Mouse (Mus musculus) midbrain, embryonic 15.5 days (tissue): ENCODE data around the gene Tenm2. TPM values are rescaled to one million over a fixed set of nuclear protein-coding genes. Genes with fewer than 3 reads are reported as not detected.

Experiments
- ATAC-seq: fragments of 200-750 bp; cut with Nextera tagmentation; replicated peaks from 2 replicates; pipeline ENCODE4 v1.8.0; 2017; ENCODE audit warnings: moderate TSS enrichment
- H3K27ac ChIP-seq: fragments of 300-500 bp; sonication (generic); 2 replicates; pipeline ENCODE4 v1.5.1; 2015; ENCODE audit warnings: mild to moderate bottlenecking, inconsistent platforms
- H3K27me3 ChIP-seq: fragments of 300-500 bp; sonication (generic); replicated peaks from 2 replicates; pipeline ENCODE4 v1.6.1; 2015; ENCODE audit warnings: inconsistent platforms
- H3K36me3 ChIP-seq: fragments of 300-500 bp; sonication (generic); replicated peaks from 2 replicates; pipeline ENCODE4 v1.6.1; 2015; ENCODE audit warnings: inconsistent platforms
- H3K4me1 ChIP-seq: fragments of 300-500 bp; sonication (generic); 2 replicates; pipeline ENCODE4 v1.6.1; 2015; ENCODE audit warnings: inconsistent platforms
- H3K4me2 ChIP-seq: fragments of 300-500 bp; sonication (generic); 2 replicates; pipeline ENCODE4 v1.6.1; 2015; ENCODE audit warnings: inconsistent platforms, mild to moderate bottlenecking, moderate library complexity
- H3K4me3 ChIP-seq: fragments of 300-500 bp; sonication (generic); 2 replicates; pipeline ENCODE4 v1.5.1; 2015; ENCODE audit warnings: mild to moderate bottlenecking, inconsistent platforms
- H3K9ac ChIP-seq: fragments of 300-500 bp; sonication (generic); 2 replicates; pipeline ENCODE4 v1.6.1; 2015; ENCODE audit warnings: mild to moderate bottlenecking, inconsistent platforms
- H3K9me3 ChIP-seq: fragments of 300-500 bp; sonication (generic); 2 replicates; pipeline ENCODE4 v1.6.1; 2016; ENCODE audit warnings: inconsistent platforms
- WGBS: fragments of 180-500 bp; shearing (Covaris S2); methylation state at CpG from one replicate; pipeline ENCODE4 v1.1.7; 2015; ENCODE audit warnings: mixed read lengths; 5-methylcytosine and 5-hydroxymethylcytosine counted together
- polyA plus RNA-seq: library from polyadenylated mRNA; unstranded; fragments of >200 nt; fragmentation: Nextera tagmentation; extraction: Ambion mirVana; gene quantifications from 2 replicates; pipeline ENCODE4 v1.2.1, GENCODE M21; 2015

The Tenm2 gene
- polyA plus RNA-seq, result 67.7 and 92.1 TPM in 2 replicates

- peaks cover 29% of the 10 kb centered on the region for H3K4me1 ChIP-seq
- no peaks in the 10 kb centered on the region for H3K27me3 ChIP-seq
- peak within 1 kb of the TSS; percentile 58 for H3K4me3 ChIP-seq
- WGBS, result under 1% methylated on average over 59 of the region's 59 CpGs
- peak; percentile 96 for ATAC-seq
- H3K9ac ChIP-seq, result peak within 1 kb of the TSS; percentile 81
- H3K9me3 ChIP-seq, result no peaks in the 10 kb centered on the region
- peak within 1 kb of the TSS; percentile 63 for H3K4me2 ChIP-seq
- H3K36me3 ChIP-seq, result no peaks in the 10 kb centered on the region
- H3K27ac ChIP-seq, result peak within 1 kb of the TSS; percentile 99
Measured at GRCm38 (mm10) chr11:37235914-37236600, at the start of gene Tenm2. Gene Tenm2 (minus strand): TSS chr11:37235964.

- Histone ChIP-seq H3K9ac (no peak overlapping the region), H3K4me2 (no peak overlapping the region), H3K27ac (no peak overlapping the region), H3K9me3 (no peaks in the 10 kb centered on the region), H3K4me1 (no peaks in the 10 kb centered on the region), H3K27me3 (no peaks in the 10 kb centered on the region), H3K4me3 (no peak overlapping the region), H3K36me3 (no peaks in the 10 kb centered on the region)
- 72% methylated on average over 2 of the region's 2 CpGs for WGBS
- ATAC-seq, result no peak
Measured at GRCm38 (mm10) chr11:37285186-37285585, 49.4 kb upstream of the Tenm2 start.

- no peak for ATAC-seq
- Histone ChIP-seq H3K4me2 (no peak overlapping the region), H3K27me3 (no peaks in the 10 kb centered on the region), H3K36me3 (no peaks in the 10 kb centered on the region), H3K9me3 (no peaks in the 10 kb centered on the region), H3K27ac (no peak overlapping the region), H3K9ac (no peak overlapping the region), H3K4me3 (no peak overlapping the region), H3K4me1 (no peaks in the 10 kb centered on the region)
- WGBS, result 69% methylated on average over 2 of the region's 2 CpGs
Measured at GRCm38 (mm10) chr11:37248796-37249195, 13.0 kb upstream of the Tenm2 start.

- H3K4me3 ChIP-seq, result peak overlapping the region; percentile 58
- no peaks in the 10 kb centered on the region for H3K9me3 ChIP-seq
- peak overlapping the region; percentile 63 for H3K4me2 ChIP-seq
- peak overlapping the region; percentile 81 for H3K9ac ChIP-seq
- WGBS, result 19% methylated on average over 7 of the region's 7 CpGs
- peak; percentile 49 for ATAC-seq
- H3K27ac ChIP-seq, result peak overlapping the region; percentile 99
- H3K4me1 ChIP-seq, result peaks cover 26% of the 10 kb centered on the region
- no peaks in the 10 kb centered on the region for H3K36me3 ChIP-seq
- no peaks in the 10 kb centered on the region for H3K27me3 ChIP-seq
Measured at GRCm38 (mm10) chr11:37237096-37237725, 1.4 kb upstream of the Tenm2 start.

GRCm38 (mm10) chr11:37236601-37237083, 878 bp upstream of the Tenm2 start:
- under 1% methylated on average over 29 of the region's 31 CpGs for WGBS
- H3K4me1 ChIP-seq, result peaks cover 26% of the 10 kb centered on the region
- no peaks in the 10 kb centered on the region for H3K9me3 ChIP-seq

GRCm38 (mm10) chr11:37235021-37235795, 556 bp downstream of the Tenm2 start:
- WGBS, result 4% methylated on average over 18 of the region's 18 CpGs
- H3K9ac ChIP-seq, result peak overlapping the region; percentile 81

More at GRCm38 (mm10) chr11:37236601-37237083, 878 bp upstream of the Tenm2 start:
- Histone ChIP-seq H3K9ac (peak overlapping the region; percentile 81), H3K4me3 (peak overlapping the region; percentile 58), H3K27ac (peak overlapping the region; percentile 99), H3K36me3 (no peaks in the 10 kb centered on the region), H3K27me3 (no peaks in the 10 kb centered on the region), H3K4me2 (peak overlapping the region; percentile 63)
- peak; percentile 88 for ATAC-seq

GRCm38 (mm10) chr11:37227404-37227803, 8.4 kb downstream of the Tenm2 start:
- H3K4me1 ChIP-seq, result peaks cover 7% of the 10 kb centered on the region; the same call in 1 of the 2 replicates
- no peak overlapping the region for H3K27ac ChIP-seq
- ATAC-seq, result no peak
- H3K27me3 ChIP-seq, result no peaks in the 10 kb centered on the region
- no peaks in the 10 kb centered on the region for H3K36me3 ChIP-seq
- no peak overlapping the region for H3K9ac ChIP-seq
- 50% methylated on average over 1 of the region's 1 CpGs for WGBS
- H3K4me2 ChIP-seq, result no peak overlapping the region
- H3K9me3 ChIP-seq, result no peaks in the 10 kb centered on the region
- H3K4me3 ChIP-seq, result no peak overlapping the region

More at GRCm38 (mm10) chr11:37235021-37235795, 556 bp downstream of the Tenm2 start:
- H3K4me1 ChIP-seq, result peaks cover 29% of the 10 kb centered on the region
- peak overlapping the region; percentile 58 for H3K4me3 ChIP-seq
- H3K27me3 ChIP-seq, result no peaks in the 10 kb centered on the region
- H3K4me2 ChIP-seq, result peak overlapping the region; percentile 63
- H3K9me3 ChIP-seq, result no peaks in the 10 kb centered on the region
- H3K36me3 ChIP-seq, result no peaks in the 10 kb centered on the region
- peak overlapping the region; percentile 99 for H3K27ac ChIP-seq
- no peak for ATAC-seq

- Histone ChIP-seq H3K27me3 (no peaks in the 10 kb centered on the region), H3K36me3 (no peaks in the 10 kb centered on the region), H3K4me2 (no peak overlapping the region), H3K4me3 (no peak overlapping the region), H3K27ac (no peak overlapping the region), H3K4me1 (peaks cover 7% of the 10 kb centered on the region; the same call in 1 of the 2 replicates), H3K9ac (no peak overlapping the region), H3K9me3 (no peaks in the 10 kb centered on the region)
- 89% methylated on average over 10 of the region's 10 CpGs for WGBS
- ATAC-seq, result no peak
Measured at GRCm38 (mm10) chr11:37226943-37227342, 8.8 kb downstream of the Tenm2 start.

GRCm38 (mm10) chr11:37222737-37223136, 13.0 kb downstream of the Tenm2 start:
- H3K4me1 ChIP-seq, result no peaks in the 10 kb centered on the region

GRCm38 (mm10) chr11:37222056-37222455, 13.7 kb downstream of the Tenm2 start:
- H3K4me1 ChIP-seq, result no peaks in the 10 kb centered on the region
- ATAC-seq, result no peak
- no peak overlapping the region for H3K9ac ChIP-seq
- 87% methylated on average over 2 of the region's 2 CpGs for WGBS
- no peak overlapping the region for H3K4me2 ChIP-seq
- no peak overlapping the region for H3K4me3 ChIP-seq
- H3K9me3 ChIP-seq, result no peaks in the 10 kb centered on the region
- H3K27ac ChIP-seq, result no peak overlapping the region
- no peaks in the 10 kb centered on the region for H3K27me3 ChIP-seq
- H3K36me3 ChIP-seq, result no peaks in the 10 kb centered on the region

More at GRCm38 (mm10) chr11:37222737-37223136, 13.0 kb downstream of the Tenm2 start:
- Histone ChIP-seq H3K27ac (no peak overlapping the region), H3K4me2 (no peak overlapping the region), H3K4me3 (no peak overlapping the region), H3K9ac (no peak overlapping the region), H3K36me3 (no peaks in the 10 kb centered on the region), H3K27me3 (no peaks in the 10 kb centered on the region), H3K9me3 (no peaks in the 10 kb centered on the region)
- 92% methylated on average over 2 of the region's 2 CpGs for WGBS
- no peak for ATAC-seq

GRCm38 (mm10) chr11:37220921-37221320, 14.8 kb downstream of the Tenm2 start:
- Histone ChIP-seq H3K27ac (no peak overlapping the region), H3K9me3 (no peaks in the 10 kb centered on the region), H3K27me3 (no peaks in the 10 kb centered on the region), H3K4me3 (no peak overlapping the region), H3K4me2 (no peak overlapping the region), H3K9ac (no peak overlapping the region), H3K36me3 (no peaks in the 10 kb centered on the region), H3K4me1 (no peaks in the 10 kb centered on the region)
- no peak for ATAC-seq
- 87% methylated on average over 6 of the region's 6 CpGs for WGBS

GRCm38 (mm10) chr11:37186132-37186531, 49.6 kb downstream of the Tenm2 start:
- Histone ChIP-seq H3K36me3 (no peaks in the 10 kb centered on the region), H3K27me3 (no peaks in the 10 kb centered on the region), H3K27ac (no peak overlapping the region), H3K4me1 (no peaks in the 10 kb centered on the region), H3K4me2 (no peak overlapping the region), H3K9ac (no peak overlapping the region), H3K4me3 (no peak overlapping the region), H3K9me3 (no peaks in the 10 kb centered on the region)
- WGBS, result 18% methylated on average over 3 of the region's 3 CpGs
- no peak for ATAC-seq
